Mouse (Mus musculus) cerebellum, adult 9-10 months (tissue): ENCODE data around the gene Rnf39.
A peak's percentile ranks its signal among the peaks of the same experiment; 100 is the strongest.
"Not testable (repeated sequence)": the region's sequence is repeated elsewhere in the genome, so short reads cannot be mapped to it uniquely, and the experiment has no call there.

Experiments used
- DNase-seq: peaks from one replicate; pipeline ENCODE4 v3.0.0; 2022

Gene Rnf39

GRCm38 (mm10) chr17:36988475-36988874, 45.8 kb downstream of the Rnf39 start:
- DNase-seq = no peak

GRCm38 (mm10) chr17:36989437-36989836, 46.7 kb downstream of the Rnf39 start, which contains the start of gene H2-M5:
Gene H2-M5 (minus strand): TSS chr17:36989537.
- no peak for DNase-seq

- DNase-seq = not testable (repeated sequence)
These were observed 47.9 kb downstream of the Rnf39 start for GRCm38 (mm10) chr17:36990630-36991029.

- no peak for DNase-seq
These were observed 49.8 kb downstream of the Rnf39 start for GRCm38 (mm10) chr17:36992336-36993104.

GRCm38 (mm10) chr17:36993770-36994325, 51.1 kb downstream of the Rnf39 start:
- no peak for DNase-seq

- no peak for DNase-seq
These were observed 51.8 kb downstream of the Rnf39 start for GRCm38 (mm10) chr17:36994528-36994927.

GRCm38 (mm10) chr17:36995448-36995847, 52.7 kb downstream of the Rnf39 start:
- DNase-seq = no peak

- DNase-seq = peak; percentile 73
These were observed 54.5 kb downstream of the Rnf39 start for GRCm38 (mm10) chr17:36997033-36997735.
